Mouse (Mus musculus) right cerebral cortex, adult 18-20 months (tissue): Measurements from ENCODE around the gene Ano8.
"Not testable (repeated sequence)": the region's sequence is repeated elsewhere in the genome, so short reads cannot be mapped to it uniquely, and the experiment has no call there.

Experiments used
- DNase-seq: peaks from one replicate; pipeline ENCODE4 v3.0.0; 2022; ENCODE audit warnings: mixed read lengths

The Ano8 gene

DNA sequence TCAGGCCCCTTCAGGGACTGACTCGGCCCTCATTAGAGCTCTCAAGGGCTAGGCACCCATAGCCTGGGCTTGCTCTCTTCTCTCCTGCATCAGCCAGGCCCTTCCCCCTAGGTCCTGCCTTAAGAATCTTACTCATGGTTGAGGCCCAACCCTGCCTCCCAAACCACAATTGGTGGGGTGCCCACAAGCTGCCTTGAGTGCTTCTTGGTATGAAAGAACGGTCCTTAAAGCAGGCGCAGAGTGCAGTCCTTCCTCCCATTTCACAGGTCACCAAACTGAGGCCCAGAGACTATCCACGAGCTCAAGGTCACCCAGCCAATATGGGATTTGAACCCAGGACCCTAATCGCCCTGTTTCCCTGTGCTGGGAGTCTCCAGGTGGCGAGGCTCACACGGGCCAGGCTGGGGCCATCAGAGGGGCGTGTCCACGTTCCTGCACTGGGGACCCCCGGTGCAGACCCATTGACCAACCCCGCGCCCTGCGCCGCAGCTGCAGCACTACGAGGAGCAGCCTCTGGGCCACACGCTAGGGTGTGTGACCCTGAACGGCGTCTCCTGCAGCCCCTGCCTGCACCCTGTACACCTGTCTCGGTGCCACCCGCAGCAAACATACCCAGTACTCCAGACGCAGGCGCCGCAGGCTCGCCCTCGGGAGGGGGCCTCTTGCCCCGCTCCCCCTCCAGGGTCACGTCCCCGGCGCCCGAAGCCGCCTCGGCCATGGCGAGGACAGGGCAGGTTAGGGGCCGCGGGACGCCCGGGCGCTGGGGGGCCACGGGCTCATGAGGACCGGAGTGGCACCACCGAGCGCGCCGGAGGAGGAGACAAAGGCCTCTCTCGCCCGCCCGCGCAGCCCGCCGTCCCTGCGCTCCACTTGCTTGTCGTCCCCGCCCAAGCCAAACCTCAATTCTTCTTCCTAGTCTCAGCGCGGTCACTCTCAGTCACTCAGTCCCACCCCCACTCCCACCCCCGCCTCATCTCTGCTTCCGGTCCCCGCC lies at the start of gene Ano8:
Ano8 (minus strand) TSS at position 822 of the 994 bp plus-strand sequence.
- peak; percentile 92 for DNase-seq

DNA sequence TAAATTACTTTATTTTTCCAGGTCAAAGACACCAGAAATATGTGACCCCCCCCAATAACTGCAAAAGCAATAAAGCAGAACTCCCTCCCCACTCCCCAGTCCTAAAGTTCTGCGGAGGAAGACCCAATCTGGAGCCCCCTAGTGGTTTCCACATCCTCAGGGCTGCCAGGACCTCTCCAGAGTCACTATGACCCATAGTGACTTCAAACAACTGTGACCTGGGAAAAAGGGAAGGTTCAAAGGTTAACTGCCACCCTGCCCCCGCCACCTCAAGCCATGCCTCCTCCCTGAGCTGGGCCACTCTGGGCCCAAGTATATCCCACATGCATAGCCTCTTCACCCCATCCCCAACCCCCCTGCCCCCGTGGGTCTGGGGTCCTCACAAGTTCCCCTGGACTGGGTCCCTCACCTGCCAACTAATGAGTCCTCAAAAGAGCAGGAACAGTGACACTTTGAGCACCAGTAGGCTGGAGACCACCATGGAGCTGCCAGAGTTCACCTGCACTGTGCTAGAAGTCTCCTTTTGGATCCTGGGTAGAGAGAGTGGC lies 48.6 kb upstream of the Ano8 start:
- no peak for DNase-seq

DNA sequence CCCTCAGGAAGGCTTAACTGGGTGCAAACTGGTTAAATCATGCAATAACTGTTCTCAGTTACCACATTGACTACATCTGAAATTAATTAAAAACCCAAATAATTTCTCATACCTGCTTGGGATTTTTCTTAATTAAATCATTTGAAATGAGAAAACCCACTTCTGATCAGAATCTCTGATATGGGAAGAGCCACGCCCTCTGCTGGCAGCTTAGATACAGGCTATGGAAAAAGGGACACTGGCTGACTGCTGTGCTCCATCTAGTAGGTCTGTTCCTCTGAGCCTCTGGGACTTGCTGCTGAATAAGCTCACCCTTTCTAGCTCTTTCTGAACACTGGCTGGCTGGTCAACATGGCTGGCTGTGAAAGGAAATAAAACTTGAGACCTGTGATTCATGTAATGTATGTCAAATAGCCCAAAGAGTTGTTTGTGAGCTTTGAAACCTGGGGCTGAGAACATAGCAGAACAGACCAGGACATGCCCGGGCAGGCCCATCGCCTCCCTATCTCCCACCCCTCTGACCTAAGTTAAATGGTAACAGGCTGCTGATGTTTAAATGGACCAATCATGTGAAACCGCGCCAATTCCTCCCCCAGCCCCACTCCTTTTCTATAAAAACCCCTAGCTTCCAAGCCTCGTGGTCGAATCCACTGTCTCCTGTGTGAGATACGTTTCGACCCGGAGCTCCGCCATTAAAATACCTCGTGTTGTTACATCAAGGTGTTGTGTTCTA lies 45.1 kb upstream of the Ano8 start:
- not testable (repeated sequence) for DNase-seq

GRCm38 (mm10) chr8:71528362-71529073 lies 42.8 kb upstream of the Ano8 start:
- DNase-seq: no peak

- DNase-seq: no peak
These were observed 41.6 kb upstream of the Ano8 start for GRCm38 (mm10) chr8:71527162-71527870.

DNA sequence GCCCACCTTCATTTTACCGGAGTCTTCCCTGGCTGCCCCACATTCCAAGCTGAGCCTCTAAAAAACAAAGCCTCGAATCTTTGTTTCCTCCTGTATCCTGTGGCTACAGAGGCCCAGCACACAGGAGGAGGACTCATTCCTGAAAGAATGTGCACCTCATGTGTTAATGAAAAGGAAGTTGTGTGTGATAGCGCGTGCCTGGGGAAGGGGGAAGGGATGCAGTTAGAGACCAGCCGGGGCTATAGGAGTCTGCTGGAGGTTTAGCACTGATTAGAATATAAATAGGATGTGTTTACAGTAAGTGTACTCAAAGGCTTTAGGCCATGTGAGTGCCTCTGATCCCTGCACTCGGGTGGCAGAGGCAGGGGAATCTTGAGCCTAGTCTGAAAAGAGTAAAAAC lies 40.5 kb upstream of the Ano8 start:
- no peak for DNase-seq

- no peak for DNase-seq
These were observed 39.7 kb upstream of the Ano8 start, which contains the start of gene Ccdc194 for GRCm38 (mm10) chr8:71525226-71526050. TSS of gene Ccdc194 (minus strand) at chr8:71525711.

- peak; percentile 90 for DNase-seq
These were observed 35.9 kb upstream of the Ano8 start for GRCm38 (mm10) chr8:71521634-71522033.

GRCm38 (mm10) chr8:71519037-71519825 lies 33.5 kb upstream of the Ano8 start:
- not testable (repeated sequence) for DNase-seq

DNA sequence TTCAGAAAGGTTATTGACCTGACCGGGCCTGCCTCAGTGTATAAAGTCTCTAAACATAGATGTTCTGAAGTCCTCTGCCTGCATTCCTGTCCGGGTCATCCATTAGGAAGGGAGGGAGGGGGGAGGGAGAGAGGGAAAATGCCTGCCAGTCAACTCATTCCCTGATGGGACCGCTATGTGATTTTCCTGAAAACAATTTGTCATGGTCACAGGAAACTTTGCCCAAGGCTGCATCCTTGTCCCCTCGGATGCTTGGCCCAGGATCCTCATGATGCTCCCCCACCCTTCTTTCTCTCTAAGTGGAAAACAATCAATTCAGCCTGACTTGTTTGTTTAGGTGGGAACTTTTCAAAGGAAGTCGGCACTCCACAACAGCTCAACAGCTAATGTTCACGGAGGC lies 31.0 kb upstream of the Ano8 start:
- no peak for DNase-seq

- no peak for DNase-seq
These were observed 29.3 kb upstream of the Ano8 start for GRCm38 (mm10) chr8:71515043-71515442.

GRCm38 (mm10) chr8:71513018-71513754 lies 27.4 kb upstream of the Ano8 start:
- DNase-seq: no peak

- no peak for DNase-seq
These were observed 25.9 kb upstream of the Ano8 start, which contains the start of gene Plvap for GRCm38 (mm10) chr8:71511644-71512043. TSS of gene Plvap (minus strand) at chr8:71511752.

DNA sequence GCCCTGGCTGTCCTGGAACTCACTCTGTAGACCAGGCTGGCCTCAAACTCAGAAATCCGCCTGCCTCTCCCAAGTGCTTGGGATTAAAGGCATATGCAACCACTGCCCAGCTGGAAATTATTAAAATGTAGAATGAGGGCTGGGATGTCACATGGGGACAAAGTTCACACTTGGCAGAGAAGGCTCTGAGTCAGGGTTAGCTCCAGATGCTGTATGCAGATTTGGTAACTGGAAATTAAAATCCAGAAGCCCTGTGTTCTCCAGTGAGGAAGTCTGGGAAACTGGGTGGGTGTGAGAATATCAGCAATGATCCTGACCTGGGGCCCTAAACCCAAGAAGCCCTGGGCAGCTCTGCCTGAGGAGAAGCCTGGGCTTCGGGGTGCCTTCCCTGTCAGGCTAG lies 23.6 kb upstream of the Ano8 start:
- no peak for DNase-seq

GRCm38 (mm10) chr8:71507589-71508104 lies 21.9 kb upstream of the Ano8 start:
- DNase-seq: peak; percentile 92

- no peak for DNase-seq
These were observed 20.2 kb upstream of the Ano8 start for GRCm38 (mm10) chr8:71505979-71506378.

GRCm38 (mm10) chr8:71505326-71505725 lies 19.6 kb upstream of the Ano8 start:
- DNase-seq: no peak

GRCm38 (mm10) chr8:71504349-71504748 lies 18.6 kb upstream of the Ano8 start:
- no peak for DNase-seq
